ENCODE assay signal across 13 mouse cellular contexts in the genomic region with DNA sequence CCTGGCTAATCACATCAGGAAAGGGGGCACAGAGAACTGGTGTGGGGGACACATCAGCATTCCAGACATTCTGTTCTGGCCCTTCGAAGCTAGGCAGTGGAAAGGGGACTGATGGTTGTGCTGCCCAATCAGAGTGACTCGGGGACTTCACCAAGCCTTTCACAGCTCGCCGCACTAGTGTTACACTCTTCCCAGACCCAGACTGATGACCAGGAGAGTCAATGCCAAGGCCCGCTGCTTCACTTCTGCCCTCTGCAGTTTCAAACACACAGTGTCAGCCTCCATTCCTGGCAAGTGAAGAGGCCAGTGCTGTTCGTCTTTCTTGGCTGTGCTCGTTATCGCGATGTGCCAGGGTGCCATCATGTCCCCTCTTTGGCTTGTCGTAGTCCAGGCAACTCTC.
DNase-seq lines count a peak whose midpoint lies in the region; ATAC-seq and TF ChIP-seq lines count a peak whose summit lies in the region.
"Had no signal": no experiment of that assay in that cellular context is flagged by ENCODE, and none has a peak within 500 bp of the region (broad histone marks: within the 10 kb centered on the region; RNA-seq: fewer than 3 reads in every experiment).

No protein-coding gene starts in this region.

- no peaks in the 10 kb centered on the region for H3K9me3 ChIP-seq in heart, embryonic 16.5 days (replicated peaks; ENCODE audit: control insufficient read depth, low read length)
- H3K9me3 ChIP-seq in heart, embryonic 11.5 days (replicated peaks; ENCODE audit: control insufficient read depth, low read length): no peaks in the 10 kb centered on the region
- no peaks in the 10 kb centered on the region for H3K9me3 ChIP-seq in lung, embryonic 14.5 days (ENCODE audit: low read depth, low read length)
- H3K9me3 ChIP-seq: forebrain, embryonic 15.5 days; limb, embryonic 15.5 days; megakaryocyte, embryonic 14.5 days had no signal

- no peaks in the 10 kb centered on the region for H3K36me3 ChIP-seq in heart, embryonic 16.5 days (ENCODE audit: control insufficient read depth, insufficient read depth)
- no peaks in the 10 kb centered on the region for H3K36me3 ChIP-seq in heart, embryonic 11.5 days (ENCODE audit: control insufficient read depth, insufficient read depth, low read length)
- H3K36me3 ChIP-seq in lung, embryonic 14.5 days (ENCODE audit: insufficient read depth): no peaks in the 10 kb centered on the region
- H3K36me3 ChIP-seq: forebrain, embryonic 15.5 days; limb, embryonic 15.5 days had no signal

- no peak overlapping the region for H3K4me2 ChIP-seq in heart, embryonic 16.5 days (ENCODE audit: low read depth, low read length)
- no peak overlapping the region for H3K4me2 ChIP-seq in heart, embryonic 11.5 days
- no peak overlapping the region for H3K4me2 ChIP-seq in lung, embryonic 14.5 days
- H3K4me2 ChIP-seq: forebrain, embryonic 15.5 days; limb, embryonic 15.5 days had no signal

- no peak overlapping the region for H3K4me3 ChIP-seq in heart, embryonic 16.5 days (ENCODE audit: low read length)
- no peak overlapping the region for H3K4me3 ChIP-seq in heart, embryonic 11.5 days (ENCODE audit: low read depth, low read length)
- no peak overlapping the region for H3K4me3 ChIP-seq in lung, embryonic 14.5 days (ENCODE audit: low read depth, low read length)
- no peak overlapping the region for H3K4me3 ChIP-seq in lung, adult 2 months (replicated peaks; ENCODE audit: extremely low read depth, low read depth, low read length)
- H3K4me3 ChIP-seq: forebrain, embryonic 15.5 days; limb, embryonic 15.5 days; megakaryocyte, embryonic 14.5 days had no signal

- peak; percentile 19 for DNase-seq in lung, embryonic 14.5 days
- DNase-seq in lung, adult 2 months: no peak
- DNase-seq in heart, postnatal 4 days: peak; percentile 40
- DNase-seq in lung, postnatal 4 days: peak; percentile 6 to 20
- DNase-seq in yolk sac, embryonic 10.5 days (ENCODE audit: low spot score): no peak
- DNase-seq: cerebellum, adult 18-20 months; gastrocnemius, postnatal 10 days; kidney, adult 9 months had no signal

- no peak overlapping the region for H3K9ac ChIP-seq in heart, embryonic 16.5 days (ENCODE audit: low read length)
- no peak overlapping the region for H3K9ac ChIP-seq in heart, embryonic 11.5 days (ENCODE audit: low read depth, low read length)
- H3K9ac ChIP-seq in lung, embryonic 14.5 days: no peak overlapping the region
- H3K9ac ChIP-seq: forebrain, embryonic 15.5 days; limb, embryonic 15.5 days had no signal

- no peak overlapping the region for H3K27ac ChIP-seq in heart, embryonic 16.5 days (ENCODE audit: low read length)
- H3K27ac ChIP-seq in heart, embryonic 11.5 days (ENCODE audit: low read depth, low read length): no peak overlapping the region
- H3K27ac ChIP-seq in lung, embryonic 14.5 days (ENCODE audit: low read depth): no peak overlapping the region
- H3K27ac ChIP-seq: forebrain, embryonic 15.5 days; limb, embryonic 15.5 days had no signal

- TF ChIP-seq CTCF in lung, embryonic 14.5 days (IDR thresholded peaks at IDR 0.05; ENCODE audit: low read depth): no peak
- TF ChIP-seq CTCF in lung, adult 2 months (IDR thresholded peaks at IDR 0.05; ENCODE audit: insufficient read depth, low read length): no peak

- H3K4me1 ChIP-seq in heart, embryonic 16.5 days (ENCODE audit: control insufficient read depth, insufficient read depth, low read length): peaks cover 28% of the 10 kb centered on the region
- peaks cover 29% of the 10 kb centered on the region for H3K4me1 ChIP-seq in heart, embryonic 11.5 days (ENCODE audit: control insufficient read depth, insufficient read depth, low read length)
- no peaks in the 10 kb centered on the region for H3K4me1 ChIP-seq in lung, embryonic 14.5 days (ENCODE audit: insufficient read depth)
- no peaks in the 10 kb centered on the region for H3K4me1 ChIP-seq in lung, adult 2 months (ENCODE audit: control insufficient read depth, insufficient read depth, low read length)
- H3K4me1 ChIP-seq: forebrain, embryonic 15.5 days; limb, embryonic 15.5 days; megakaryocyte, embryonic 14.5 days had no signal

- no peak for TF ChIP-seq POLR2A in lung, adult 2 months (IDR thresholded peaks at IDR 0.05; ENCODE audit: borderline replicate concordance, extremely low read depth, low read depth, low read length)

- H3K27me3 ChIP-seq in heart, embryonic 16.5 days (ENCODE audit: control insufficient read depth, insufficient read depth, low read length): no peaks in the 10 kb centered on the region
- no peaks in the 10 kb centered on the region for H3K27me3 ChIP-seq in heart, embryonic 11.5 days (ENCODE audit: control insufficient read depth, insufficient read depth, low read length)
- H3K27me3 ChIP-seq in lung, embryonic 14.5 days (ENCODE audit: insufficient read depth, low read length): no peaks in the 10 kb centered on the region
- H3K27me3 ChIP-seq: forebrain, embryonic 15.5 days; limb, embryonic 15.5 days; megakaryocyte, embryonic 14.5 days had no signal

- peak; percentile 39; the same call in 1 of the 2 replicates for ATAC-seq in heart, embryonic 16.5 days (replicated peaks; ENCODE audit: extremely low read depth, insufficient read depth, low FRiP score)
- ATAC-seq in heart, embryonic 11.5 days (replicated peaks; ENCODE audit: insufficient number of reproducible peaks, low FRiP score, low TSS enrichment): no peak
- ATAC-seq in lung, embryonic 14.5 days (ENCODE audit: insufficient read depth): no peak
- ATAC-seq: forebrain, embryonic 15.5 days had no signal

- 64% methylated on average over 10 of the region's 10 CpGs for WGBS in heart, embryonic 16.5 days
- WGBS in heart, embryonic 11.5 days (ENCODE audit: insufficient replicate concordance): 63% methylated on average over 10 of the region's 10 CpGs
- WGBS in lung, embryonic 14.5 days: 68% methylated on average over 10 of the region's 10 CpGs
- 73% methylated on average over 10 of the region's 10 CpGs for WGBS in lung, adult 2 months

Comparison
In these comparisons a context has a peak if more than half of its experiments do, and no peak if none do; other contexts are left out.
1. DNase-seq: peak in lung, embryonic 14.5 days (single experiment), heart, postnatal 4 days (single experiment) and lung, postnatal 4 days (2 of 2); none in lung, adult 2 months (single experiment) and yolk sac, embryonic 10.5 days (single experiment).